Mouse (Mus musculus) kidney, adult 2 months (tissue): ENCODE measurements at regions not wholly inside any gene's neighbourhood (a gene's known extent, or its start where the extent isn't known, plus 50 kb on each side); places are given as distances from the start of the nearest gene placed in this dataset.
A peak's percentile ranks its signal among the peaks of the same experiment; 100 is the strongest.
"Not testable (repeated sequence)": the region's sequence is repeated elsewhere in the genome, so short reads cannot be mapped to it uniquely, and the experiment has no call there.

Experiments used
- DNase-seq: peaks from one replicate; pipeline ENCODE4 v3.0.0; 2021
- H3K27ac ChIP-seq: fragments of 200-500 bp; 2 replicates; pipeline ENCODE4 v1.5.1; 2012; ENCODE audit warnings: low read depth, low read length, control low read depth, inconsistent platforms; ENCODE audit not compliant: insufficient read depth
- H3K27me3 ChIP-seq: fragments of 200-500 bp; replicated peaks from 2 replicates; pipeline ENCODE4 v1.6.1; 2012; ENCODE audit warnings: mild to moderate bottlenecking, moderate library complexity, low read length, inconsistent platforms; ENCODE audit not compliant: control insufficient read depth, insufficient read depth
- H3K36me3 ChIP-seq: fragments of 200-500 bp; 2 replicates; pipeline ENCODE4 v1.6.1; 2012; ENCODE audit warnings: mild to moderate bottlenecking, moderate library complexity, low read length, inconsistent platforms; ENCODE audit not compliant: control insufficient read depth, insufficient read depth
- H3K4me1 ChIP-seq: fragments of 200-500 bp; 2 replicates; pipeline ENCODE4 v1.6.1; 2011; ENCODE audit warnings: low read length; ENCODE audit not compliant: control insufficient read depth, insufficient read depth
- H3K4me3 ChIP-seq: fragments of 200-500 bp; 2 replicates; pipeline ENCODE4 v1.5.1; 2011; ENCODE audit warnings: mild to moderate bottlenecking, low read depth, low read length, control low read depth; ENCODE audit not compliant: insufficient read depth
- CTCF ChIP-seq: fragments of 200-500 bp; conservative IDR thresholded peaks from 2 replicates; pipeline ENCODE4 v1.5.1; 2011; ENCODE audit warnings: low read depth, mild to moderate bottlenecking, control low read depth, low read length, moderate library complexity, mixed read lengths; ENCODE audit not compliant: insufficient read depth, insufficient read length
- POLR2A ChIP-seq: fragments of 200-500 bp; IDR thresholded peaks from one replicate; pipeline ENCODE4 v1.6.1; 2011; ENCODE audit warnings: low read depth, low read length, control low read depth
- WGBS: fragments of 180-500 bp; shearing (Covaris S2); methylation state at CpG from one replicate; pipeline ENCODE4 v1.1.7; 2018; 5-methylcytosine and 5-hydroxymethylcytosine counted together

DNA sequence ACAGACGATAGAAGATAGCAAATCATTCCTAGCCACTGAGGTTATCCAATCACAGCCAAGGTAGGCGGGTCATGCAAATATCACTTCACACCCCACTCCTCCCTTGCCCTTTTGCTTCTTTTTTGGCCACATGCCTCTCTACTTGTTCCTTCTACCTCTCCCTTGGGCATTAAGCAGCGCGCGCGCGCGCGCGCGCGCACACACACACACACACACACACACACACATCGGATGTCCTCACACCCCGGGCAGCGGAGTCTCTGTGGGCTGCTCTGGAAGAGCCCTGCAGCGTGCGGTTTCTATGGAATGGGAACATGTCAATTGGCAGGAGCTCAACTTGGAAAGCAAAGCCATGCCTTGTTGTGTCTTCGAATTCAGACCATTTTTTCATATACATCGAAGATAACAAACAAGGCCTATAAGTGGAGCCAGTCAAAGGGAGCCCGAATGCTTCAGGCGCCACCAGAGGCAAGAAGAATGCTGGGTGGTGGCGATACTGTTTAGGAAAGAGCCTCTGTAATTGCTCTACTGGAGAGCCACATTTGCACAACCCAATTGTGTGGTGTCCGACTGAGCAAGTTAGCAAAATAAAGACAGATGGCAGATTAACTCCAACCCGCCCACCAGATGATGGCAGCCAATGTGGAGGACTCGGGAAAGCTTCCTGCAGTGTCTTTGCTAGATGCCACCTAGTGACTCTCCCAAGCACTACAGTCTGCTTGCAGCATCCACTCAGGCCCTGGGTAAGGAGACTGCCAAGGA, 183.3 kb upstream of the Serp2 start:
- H3K4me1 ChIP-seq: no peaks in the 10 kb centered on the region
- no peak overlapping the region for H3K4me3 ChIP-seq
- H3K27ac ChIP-seq: no peak overlapping the region
- H3K27me3 ChIP-seq: no peaks in the 10 kb centered on the region
- 83% methylated on average over 25 of the region's 25 CpGs for WGBS
- peak; percentile 35 for DNase-seq
- TF ChIP-seq POLR2A: no peak
- peak; percentile 57 for TF ChIP-seq CTCF
- H3K36me3 ChIP-seq: no peaks in the 10 kb centered on the region

DNA sequence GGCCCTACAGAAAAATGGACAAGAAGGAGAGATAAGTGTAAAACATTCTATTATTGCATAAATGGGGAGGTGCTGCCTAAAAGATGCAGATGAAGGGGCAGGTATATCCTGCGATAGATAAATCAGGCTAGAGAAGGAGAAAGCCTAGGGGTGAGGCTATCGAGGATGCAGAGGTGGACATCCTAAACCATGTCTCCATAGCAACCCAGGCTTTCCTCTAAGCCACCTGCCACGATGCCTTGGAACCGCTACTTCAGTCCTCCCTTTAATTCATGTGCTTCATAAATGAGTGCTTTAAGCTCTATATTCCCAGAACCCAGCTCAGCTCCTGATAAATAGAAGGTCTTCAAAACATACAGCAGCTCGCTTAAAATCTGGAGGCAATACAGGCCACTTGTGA, 179.3 kb upstream of the Serp2 start:
- no peak for DNase-seq
- WGBS: 93% methylated on average over 5 of the region's 5 CpGs
- no peak overlapping the region for H3K27ac ChIP-seq
- H3K4me3 ChIP-seq: no peak overlapping the region
- TF ChIP-seq POLR2A: no peak
- H3K4me1 ChIP-seq: no peaks in the 10 kb centered on the region
- H3K27me3 ChIP-seq: no peaks in the 10 kb centered on the region
- no peaks in the 10 kb centered on the region for H3K36me3 ChIP-seq

DNA sequence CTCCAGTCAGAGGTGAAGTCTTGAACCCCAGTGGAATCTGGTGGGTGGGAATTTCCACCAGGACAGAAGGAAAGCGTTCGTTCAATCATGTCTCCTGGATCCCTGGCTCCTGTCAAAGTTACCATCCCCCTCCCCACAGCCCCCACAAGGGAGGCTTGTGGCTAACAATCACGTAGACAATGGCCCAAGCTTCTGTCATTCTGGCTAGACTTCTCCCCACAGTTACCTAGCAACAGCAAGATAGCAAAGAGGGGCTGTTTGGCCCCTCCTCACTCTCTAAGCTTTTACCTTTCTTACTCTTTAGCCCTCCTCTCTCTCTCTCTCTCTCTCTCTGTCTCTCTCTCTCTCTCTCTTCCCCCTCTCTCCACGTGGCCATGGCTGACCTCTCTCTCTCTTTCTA, 178.4 kb upstream of the Serp2 start:
- Histone ChIP-seq H3K4me1 (no peaks in the 10 kb centered on the region), H3K36me3 (no peaks in the 10 kb centered on the region), H3K4me3 (no peak overlapping the region), H3K27ac (no peak overlapping the region), H3K27me3 (no peaks in the 10 kb centered on the region)
- no peak for DNase-seq
- TF ChIP-seq CTCF: no peak
- WGBS: 82% methylated on average over 4 of the region's 4 CpGs

DNA sequence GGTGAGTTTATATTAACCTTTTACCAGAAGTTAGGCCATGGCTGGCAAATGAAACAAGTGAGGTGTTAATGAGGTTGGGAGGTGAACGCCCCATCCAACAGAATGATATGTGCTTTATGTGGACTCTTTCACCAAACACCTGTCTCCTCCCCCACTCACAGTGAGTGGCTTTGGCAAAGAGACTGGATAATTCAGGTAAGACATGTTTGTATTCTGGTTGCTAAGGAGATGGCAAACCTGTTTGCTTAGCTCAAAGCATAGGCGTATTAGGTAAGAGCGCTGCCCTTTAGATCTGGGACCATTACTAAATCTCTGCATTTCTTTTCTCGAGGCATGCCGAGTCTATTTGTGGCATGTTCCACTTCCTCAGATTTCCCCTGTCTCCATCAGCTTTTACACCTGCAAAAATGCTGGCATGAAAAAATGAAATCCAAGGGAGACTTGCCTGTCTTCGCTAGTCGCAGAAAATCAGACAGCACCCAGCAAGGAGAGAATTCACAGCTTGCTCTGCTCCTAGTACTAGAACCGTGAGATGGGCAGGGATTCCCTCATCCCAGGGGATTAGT, 176.7 kb upstream of the Serp2 start:
- H3K4me1 ChIP-seq: no peaks in the 10 kb centered on the region
- WGBS: 71% methylated on average over 8 of the region's 8 CpGs
- H3K27me3 ChIP-seq: no peaks in the 10 kb centered on the region
- H3K4me3 ChIP-seq: no peak overlapping the region
- H3K36me3 ChIP-seq: no peaks in the 10 kb centered on the region
- no peak for TF ChIP-seq CTCF
- TF ChIP-seq POLR2A: no peak
- DNase-seq: peak; percentile 39
- no peak overlapping the region for H3K27ac ChIP-seq

DNA sequence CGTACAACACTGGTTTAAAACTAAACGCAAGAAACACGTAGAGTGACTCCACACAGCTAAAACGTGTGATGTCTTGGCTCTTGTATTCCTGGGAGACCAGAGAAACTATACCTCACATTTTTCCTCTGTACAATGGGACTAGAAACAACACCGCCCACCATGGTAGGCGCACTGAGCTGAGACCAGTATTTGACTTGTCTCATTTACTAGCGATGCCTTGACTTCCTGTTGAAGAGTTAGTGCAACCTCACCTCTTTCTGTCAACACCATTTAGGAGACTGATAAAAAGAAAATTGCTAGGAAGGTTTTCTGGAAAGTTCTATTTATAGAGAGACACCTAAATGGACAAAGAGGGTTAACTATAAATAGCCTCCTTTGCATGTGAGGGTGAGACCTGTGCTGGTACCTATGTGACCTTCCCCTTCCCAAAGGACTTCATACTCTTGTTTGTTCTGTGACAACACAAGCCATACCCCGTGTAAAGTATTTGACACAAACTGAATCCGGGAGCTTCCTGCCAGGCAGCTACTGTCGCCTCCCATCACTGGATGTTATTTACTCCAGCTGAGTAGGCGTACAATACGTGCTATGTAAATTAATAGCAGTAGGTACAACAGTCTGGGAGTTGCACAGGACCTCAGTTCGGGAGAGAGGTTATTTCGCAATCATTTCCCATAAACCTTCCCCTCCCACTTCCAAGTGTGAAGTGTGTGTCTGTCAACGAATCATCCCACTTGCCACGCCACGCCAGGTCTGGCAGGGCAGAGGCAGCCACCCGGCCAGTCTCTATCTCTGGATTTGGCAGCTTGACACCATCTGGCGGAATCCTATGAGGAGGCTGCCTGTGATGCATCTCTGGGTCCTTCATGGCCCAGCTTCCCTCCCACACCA, 174.7 kb upstream of the Serp2 start:
- H3K4me1 ChIP-seq: no peaks in the 10 kb centered on the region
- TF ChIP-seq POLR2A (no peak), CTCF (no peak)
- DNase-seq: no peak
- no peaks in the 10 kb centered on the region for H3K36me3 ChIP-seq
- no peak overlapping the region for H3K27ac ChIP-seq
- 80% methylated on average over 19 of the region's 19 CpGs for WGBS
- no peak overlapping the region for H3K4me3 ChIP-seq
- H3K27me3 ChIP-seq: no peaks in the 10 kb centered on the region

DNA sequence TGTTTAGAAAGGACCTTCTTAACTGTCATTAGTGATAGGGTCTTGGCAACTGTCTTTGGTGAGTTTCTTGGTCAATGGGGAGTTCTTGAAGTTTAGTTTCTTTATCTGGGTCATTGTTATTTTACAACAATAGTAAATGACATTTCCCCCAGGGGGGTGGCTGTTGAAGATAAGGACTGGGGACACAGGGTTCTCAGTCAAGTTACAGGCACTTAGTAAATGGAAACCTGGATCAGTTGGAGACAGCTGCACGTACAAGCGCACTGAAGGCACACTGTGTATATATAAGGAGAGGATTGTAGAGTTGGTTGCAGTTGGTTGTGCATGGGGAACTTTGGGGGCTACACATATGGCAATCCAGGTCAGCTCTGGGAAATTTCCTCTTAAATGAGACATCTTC, 169.2 kb upstream of the Serp2 start:
- no peak for DNase-seq
- H3K27ac ChIP-seq: no peak overlapping the region
- WGBS: 98% methylated on average over 2 of the region's 2 CpGs
- H3K4me1 ChIP-seq: no peaks in the 10 kb centered on the region
- H3K27me3 ChIP-seq: no peaks in the 10 kb centered on the region
- H3K36me3 ChIP-seq: no peaks in the 10 kb centered on the region
- H3K4me3 ChIP-seq: no peak overlapping the region
- TF ChIP-seq CTCF (no peak), POLR2A (no peak)

DNA sequence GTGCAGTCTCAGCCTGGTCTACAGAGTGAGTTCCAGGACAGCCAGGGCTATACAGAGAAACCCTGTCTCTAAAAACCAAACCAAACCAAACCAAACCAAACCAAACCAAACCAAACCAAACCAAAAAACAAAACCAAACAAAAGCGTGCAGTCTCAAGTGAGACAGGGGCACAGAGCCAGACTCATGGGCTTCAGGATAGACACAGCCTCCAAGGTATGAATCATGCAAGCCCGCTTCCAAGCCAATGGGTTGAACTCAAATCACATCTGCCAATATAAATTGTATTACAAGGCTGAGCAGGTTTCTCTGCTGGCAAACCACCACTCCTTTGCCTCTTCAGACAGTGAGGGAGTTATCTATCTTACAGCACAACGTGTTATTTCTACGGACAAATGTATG, 168.5 kb upstream of the Serp2 start:
- not testable (repeated sequence) for H3K27ac ChIP-seq, DNase-seq
- 95% methylated on average over 4 of the region's 4 CpGs for WGBS

More for the DNA sequence above, 168.5 kb upstream of the Serp2 start:
- H3K36me3 ChIP-seq, H3K4me3 ChIP-seq, H3K4me1 ChIP-seq, H3K27me3 ChIP-seq: not testable (repeated sequence)
